Mouse (Mus musculus): Measurements from ENCODE around the gene Rad23b. TPM values are rescaled to one million over a fixed set of nuclear protein-coding genes. Genes with fewer than 3 reads are reported as not detected.

Rad23b gene
- total and polyA plus RNA-seq, 2 experiments = 99.7 to 250 TPM

DNA sequence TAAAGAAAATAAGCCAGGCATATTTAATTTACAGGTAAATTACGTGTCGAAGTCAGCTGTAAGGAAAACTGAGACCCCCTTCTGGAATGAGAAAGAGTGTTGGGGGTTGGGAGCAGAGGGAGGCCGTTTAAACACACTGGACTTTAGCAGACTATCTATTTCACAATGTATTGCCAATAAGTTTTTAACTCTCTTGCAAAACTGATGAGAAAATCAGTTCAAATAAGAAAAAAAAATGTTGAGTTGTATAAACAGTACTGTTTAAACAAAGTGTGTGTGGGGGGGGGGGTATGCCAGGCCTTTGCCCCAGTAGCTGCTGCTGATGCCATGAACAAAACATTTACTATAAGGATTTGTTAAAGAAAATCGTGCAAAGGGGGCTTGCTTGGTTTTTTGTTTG lies 10.5 kb upstream of the Rad23b start:
- H3K36me3 ChIP-seq (ENCODE audit: control insufficient read depth, insufficient read depth, low read length) = no peaks in the 10 kb centered on the region
- TF ChIP-seq POLR2A (IDR thresholded peaks at IDR 0.05; ENCODE audit: extremely low read depth, insufficient read depth, low read length) = no peak
- H3K27me3 ChIP-seq (ENCODE audit: control insufficient read depth, insufficient read depth, low read length) = no peaks in the 10 kb centered on the region
- no peaks in the 10 kb centered on the region for H3K79me2 ChIP-seq (ENCODE audit: control insufficient read depth, insufficient read depth, low read length)
- peak overlapping the region; percentile 72 for H3K27ac ChIP-seq (replicated peaks; ENCODE audit: insufficient read depth, low read depth, low read length)
- 21% methylated on average over 4 of the region's 4 CpGs for WGBS
- H3K9ac ChIP-seq (ENCODE audit: low read depth, low read length) = no peak overlapping the region
- peak; percentile 92 for DNase-seq (ENCODE audit: extremely low read depth, low read depth, low spot score)
- peaks cover 4% of the 10 kb centered on the region; the same call in 1 of the 2 replicates for H3K4me1 ChIP-seq (ENCODE audit: control insufficient read depth, insufficient read depth, low read length)
- H3K4me3 ChIP-seq (ENCODE audit: insufficient read depth, low read depth, low read length) = no peak overlapping the region

DNA sequence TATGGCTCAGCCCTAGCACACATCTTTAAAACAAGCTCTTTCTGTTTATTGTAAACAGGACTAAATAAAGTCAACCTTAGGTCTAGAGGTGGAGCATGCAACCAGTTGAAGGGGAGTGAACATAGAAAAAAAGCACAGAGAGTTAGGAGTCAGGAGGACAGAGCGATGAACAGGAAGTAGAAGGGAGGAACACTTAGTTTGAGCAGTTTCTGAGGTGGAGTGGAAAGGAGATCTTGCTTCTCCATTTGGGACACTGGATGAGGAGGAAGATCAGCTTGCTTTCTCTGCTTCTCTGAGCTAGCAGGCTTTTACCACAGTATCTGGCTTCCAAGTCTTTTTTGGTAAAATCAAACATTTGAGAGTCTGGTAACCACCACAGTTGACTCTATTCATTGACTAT lies 8.0 kb upstream of the Rad23b start:
- TF ChIP-seq POLR2A (IDR thresholded peaks at IDR 0.05; ENCODE audit: extremely low read depth, insufficient read depth, low read length) (no peak), CTCF (IDR thresholded peaks at IDR 0.05; ENCODE audit: low read depth, low read length) (no peak)
- Histone ChIP-seq H3K4me1 (ENCODE audit: control insufficient read depth, insufficient read depth, low read length) (peaks cover 4% of the 10 kb centered on the region; the same call in 1 of the 2 replicates), H3K27ac (replicated peaks; ENCODE audit: insufficient read depth, low read depth, low read length) (no peak overlapping the region), H3K27me3 (ENCODE audit: control insufficient read depth, insufficient read depth, low read length) (no peaks in the 10 kb centered on the region), H3K4me3 (ENCODE audit: insufficient read depth, low read depth, low read length) (no peak overlapping the region), H3K79me2 (ENCODE audit: control insufficient read depth, insufficient read depth, low read length) (no peaks in the 10 kb centered on the region), H3K9ac (ENCODE audit: low read depth, low read length) (no peak overlapping the region), H3K36me3 (ENCODE audit: control insufficient read depth, insufficient read depth, low read length) (no peaks in the 10 kb centered on the region)
- DNase-seq (ENCODE audit: extremely low read depth, low read depth, low spot score) = no peak
- whole genome bisulfite sequencing = 98% methylated on average over 1 of the region's 1 CpGs

GRCm38 (mm10) chr4:55342602-55343001 lies 7.2 kb upstream of the Rad23b start:
- Histone ChIP-seq H3K27me3 (ENCODE audit: control insufficient read depth, insufficient read depth, low read length) (no peaks in the 10 kb centered on the region), H3K9ac (ENCODE audit: low read depth, low read length) (no peak overlapping the region), H3K27ac (replicated peaks; ENCODE audit: insufficient read depth, low read depth, low read length) (no peak overlapping the region), H3K4me3 (ENCODE audit: insufficient read depth, low read depth, low read length) (no peak overlapping the region), H3K79me2 (ENCODE audit: control insufficient read depth, insufficient read depth, low read length) (no peaks in the 10 kb centered on the region; the same call in 1 of the 2 replicates), H3K36me3 (ENCODE audit: control insufficient read depth, insufficient read depth, low read length) (no peaks in the 10 kb centered on the region), H3K4me1 (ENCODE audit: control insufficient read depth, insufficient read depth, low read length) (peaks cover 4% of the 10 kb centered on the region; the same call in 1 of the 2 replicates)
- WGBS = 95% methylated on average over 5 of the region's 5 CpGs
- TF ChIP-seq CTCF (IDR thresholded peaks at IDR 0.05; ENCODE audit: low read depth, low read length) (no peak), POLR2A (IDR thresholded peaks at IDR 0.05; ENCODE audit: extremely low read depth, insufficient read depth, low read length) (no peak)
- DNase-seq (ENCODE audit: extremely low read depth, low read depth, low spot score) = no peak

DNA sequence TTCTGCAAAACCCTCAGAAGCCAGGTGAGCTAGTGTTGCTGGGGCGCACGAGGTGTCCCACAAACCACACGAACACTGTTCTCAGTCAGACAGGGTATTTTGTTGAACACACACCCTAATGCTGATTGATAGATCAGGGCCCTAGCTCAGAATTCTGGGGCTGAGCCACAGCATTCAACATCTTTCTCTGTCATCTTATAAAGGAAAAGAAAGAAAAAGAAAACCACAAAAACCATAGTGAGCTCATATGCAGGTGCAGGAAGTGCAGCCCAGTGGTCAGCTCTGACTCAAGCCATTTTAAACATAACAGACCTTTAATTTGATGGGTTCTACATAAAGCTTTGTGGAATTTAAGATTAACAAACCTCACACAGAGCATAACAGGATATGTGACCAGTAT lies 6.6 kb upstream of the Rad23b start:
- Histone ChIP-seq H3K79me2 (ENCODE audit: control insufficient read depth, insufficient read depth, low read length) (no peaks in the 10 kb centered on the region; the same call in 1 of the 2 replicates), H3K4me1 (ENCODE audit: control insufficient read depth, insufficient read depth, low read length) (peaks cover 2% of the 10 kb centered on the region; the same call in 1 of the 2 replicates), H3K36me3 (ENCODE audit: control insufficient read depth, insufficient read depth, low read length) (no peaks in the 10 kb centered on the region), H3K27me3 (ENCODE audit: control insufficient read depth, insufficient read depth, low read length) (no peaks in the 10 kb centered on the region), H3K4me3 (ENCODE audit: insufficient read depth, low read depth, low read length) (no peak overlapping the region), H3K9ac (ENCODE audit: low read depth, low read length) (no peak overlapping the region), H3K27ac (replicated peaks; ENCODE audit: insufficient read depth, low read depth, low read length) (no peak overlapping the region)
- no peak for TF ChIP-seq CTCF (IDR thresholded peaks at IDR 0.05; ENCODE audit: low read depth, low read length)
- TF ChIP-seq POLR2A (IDR thresholded peaks at IDR 0.05; ENCODE audit: extremely low read depth, insufficient read depth, low read length) = no peak
- 91% methylated on average over 3 of the region's 3 CpGs for WGBS
- DNase-seq (ENCODE audit: extremely low read depth, low read depth, low spot score) = no peak

GRCm38 (mm10) chr4:55348759-55349451 lies 938 bp upstream of the Rad23b start:
- DNase-seq (ENCODE audit: extremely low read depth, low read depth, low spot score) = peak; percentile 49
- Histone ChIP-seq H3K27me3 (ENCODE audit: control insufficient read depth, insufficient read depth, low read length) (no peaks in the 10 kb centered on the region), H3K4me3 (ENCODE audit: insufficient read depth, low read depth, low read length) (peak overlapping the region; percentile 55), H3K36me3 (ENCODE audit: control insufficient read depth, insufficient read depth, low read length) (no peaks in the 10 kb centered on the region), H3K9ac (ENCODE audit: low read depth, low read length) (peak overlapping the region; percentile 67), H3K27ac (replicated peaks; ENCODE audit: insufficient read depth, low read depth, low read length) (peak overlapping the region; percentile 68), H3K79me2 (ENCODE audit: control insufficient read depth, insufficient read depth, low read length) (peaks cover 12% of the 10 kb centered on the region), H3K4me1 (ENCODE audit: control insufficient read depth, insufficient read depth, low read length) (peaks cover 16% of the 10 kb centered on the region)
- TF ChIP-seq POLR2A (IDR thresholded peaks at IDR 0.05; ENCODE audit: extremely low read depth, insufficient read depth, low read length) = no peak
- no peak for TF ChIP-seq CTCF (IDR thresholded peaks at IDR 0.05; ENCODE audit: low read depth, low read length)
- 9% methylated on average over 12 of the region's 12 CpGs for WGBS

All from liver, adult 2 months (tissue).